Mouse (Mus musculus): ENCODE measurements around the gene Ugt1a6a.

DNA sequence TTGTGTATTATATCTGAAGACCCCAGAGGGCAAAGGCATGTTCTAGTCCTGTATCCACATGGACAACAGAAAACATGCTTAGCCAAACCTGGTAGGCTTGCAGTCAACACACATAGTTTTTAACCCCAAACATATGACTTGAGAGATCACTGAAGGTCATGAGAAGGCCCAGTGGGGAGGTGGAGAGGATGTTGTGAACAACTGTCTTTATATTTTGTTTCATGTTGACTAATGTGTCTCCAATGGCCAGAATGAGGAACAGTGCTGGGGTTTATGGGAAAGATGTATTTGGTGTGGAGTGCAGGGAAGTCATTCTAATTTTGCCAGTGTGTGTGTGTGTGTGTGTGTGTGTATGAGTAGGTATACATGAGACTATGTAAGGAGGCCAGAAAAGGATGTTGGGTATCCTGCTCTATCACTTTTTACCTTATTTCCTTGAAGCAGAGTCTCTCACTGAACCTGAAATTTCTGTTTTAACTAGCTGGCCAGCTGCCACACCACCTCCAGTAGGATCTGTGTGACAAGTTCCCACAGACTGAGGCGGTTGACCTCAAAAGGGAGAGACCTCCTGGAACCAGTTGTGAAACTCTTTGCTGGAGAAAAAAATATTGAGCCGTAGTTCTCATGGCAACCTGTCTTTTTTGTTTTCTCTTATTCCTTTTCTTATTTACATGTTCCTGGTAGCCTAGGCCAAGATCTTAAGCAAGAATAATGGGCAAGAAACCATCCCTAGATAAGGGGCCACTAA, 89.6 kb downstream of the Ugt1a6a start:
- no peak for TF ChIP-seq POLR2A (IDR thresholded peaks at IDR 0.05; ENCODE audit: extremely low read depth, insufficient read depth, low read length)
- TF ChIP-seq CTCF (IDR thresholded peaks at IDR 0.05; ENCODE audit: low read depth, low read length), result no peak
